Mouse (Mus musculus) cerebellum, postnatal 10 days (tissue): ENCODE measurements around the gene Olfr315.
"Not testable (repeated sequence)": the region's sequence is repeated elsewhere in the genome, so short reads cannot be mapped to it uniquely, and the experiment has no call there.

Source experiments
- DNase-seq, 2 experiments: peaks; one replicate each; pipeline ENCODE4 v3.0.0; 2021; ENCODE audit warnings: mixed read lengths in 2 of 2

The Olfr315 gene

GRCm38 (mm10) chr11:58772888-58773287 is at the start of gene Olfr315:
Olfr315 (plus strand) TSS chr11:58773188.
- no peak for DNase-seq

- DNase-seq, result no peak
These were observed 49.1 kb upstream of the Olfr315 start, which contains the start of gene Olfr318 for GRCm38 (mm10) chr11:58723914-58724313. Olfr318 (minus strand) TSS chr11:58724014.

- DNase-seq, result not testable (repeated sequence)
These were observed 44.9 kb upstream of the Olfr315 start for GRCm38 (mm10) chr11:58727896-58728650.

- DNase-seq, result peak; percentile 49 to 60
These were observed 39.6 kb upstream of the Olfr315 start for GRCm38 (mm10) chr11:58733372-58733771.

- no peak for DNase-seq
These were observed 34.2 kb upstream of the Olfr315 start, which contains the start of gene Olfr317 for GRCm38 (mm10) chr11:58738792-58739262. Olfr317 (minus strand) TSS chr11:58739212.

GRCm38 (mm10) chr11:58751096-58751495 is 21.9 kb upstream of the Olfr315 start:
- DNase-seq, result not testable (repeated sequence)

GRCm38 (mm10) chr11:58752434-58752833 is 20.6 kb upstream of the Olfr315 start, which contains the start of gene Olfr316:
Olfr316 (plus strand) TSS chr11:58752734.
- DNase-seq, result no peak

- peak in 1 of 2 experiments; percentile 24 for DNase-seq
These were observed 9.6 kb downstream of the Olfr315 start, which contains the start of gene Olfr314 for GRCm38 (mm10) chr11:58782480-58783089. Olfr314 (plus strand) TSS chr11:58782952.

- DNase-seq, result no peak
These were observed 11.2 kb downstream of the Olfr315 start for GRCm38 (mm10) chr11:58784182-58784581.

GRCm38 (mm10) chr11:58787651-58788050 is 14.7 kb downstream of the Olfr315 start:
- DNase-seq, result no peak

- DNase-seq, result no peak
These were observed 15.4 kb downstream of the Olfr315 start for GRCm38 (mm10) chr11:58788346-58788745.

GRCm38 (mm10) chr11:58789532-58789931 is 16.5 kb downstream of the Olfr315 start:
- no peak for DNase-seq

- DNase-seq, result no peak
These were observed 17.1 kb downstream of the Olfr315 start for GRCm38 (mm10) chr11:58790053-58790452.

- no peak for DNase-seq
These were observed 17.7 kb downstream of the Olfr315 start for GRCm38 (mm10) chr11:58790646-58791045.

- no peak for DNase-seq
These were observed 22.9 kb downstream of the Olfr315 start for GRCm38 (mm10) chr11:58795856-58796255.

GRCm38 (mm10) chr11:58796850-58797249 is 23.9 kb downstream of the Olfr315 start:
- DNase-seq, result peak; percentile 34 to 50

- no peak for DNase-seq
These were observed 26.8 kb downstream of the Olfr315 start for GRCm38 (mm10) chr11:58799747-58800146.

- peak; percentile 84 to 88 for DNase-seq
These were observed 28.7 kb downstream of the Olfr315 start, which contains the start of gene Fam183b for GRCm38 (mm10) chr11:58801558-58802228. Fam183b (minus strand) TSS chr11:58801960.

- DNase-seq, result no peak
These were observed 30.9 kb downstream of the Olfr315 start for GRCm38 (mm10) chr11:58803871-58804270.

GRCm38 (mm10) chr11:58804393-58804792 is 31.4 kb downstream of the Olfr315 start:
- DNase-seq, result no peak

- peak in 1 of 2 experiments; percentile 7 for DNase-seq
These were observed 39.0 kb downstream of the Olfr315 start for GRCm38 (mm10) chr11:58812001-58812400.

GRCm38 (mm10) chr11:58814700-58815099 is 41.7 kb downstream of the Olfr315 start, which contains the start of gene Olfr313:
Olfr313 (plus strand) TSS chr11:58815000.
- DNase-seq, result not testable (repeated sequence)

GRCm38 (mm10) chr11:58815676-58816075 is 42.7 kb downstream of the Olfr315 start:
- no peak for DNase-seq
